Mouse (Mus musculus) G1E (cell line): ENCODE measurements around the gene Prelid3b. TPM values are rescaled to one million over a fixed set of nuclear protein-coding genes. Genes with fewer than 3 reads are reported as not detected.

ENCODE experiments used
- ATAC-seq: 2 replicates; pipeline ENCODE4 v1.8.0; 2016; ENCODE audit warnings: mild to moderate bottlenecking; ENCODE audit not compliant: insufficient number of reproducible peaks, poor library complexity, low FRiP score, severe bottlenecking; ENCODE audit errors: extremely low read depth
- DNase-seq: peaks from one replicate; pipeline ENCODE4 v3.0.0; 2012; ENCODE audit warnings: low spot score
- H3K27me3 ChIP-seq: 2 replicates; pipeline ENCODE4 v1.6.1; 2012; ENCODE audit warnings: mild to moderate bottlenecking, low read length, inconsistent platforms; ENCODE audit not compliant: insufficient read depth
- H3K36me3 ChIP-seq: replicated peaks from 2 replicates; pipeline ENCODE3; 2012; ENCODE audit warnings: mild to moderate bottlenecking, inconsistent platforms
- H3K4me1 ChIP-seq: 2 replicates; pipeline ENCODE4 v1.6.1; 2012; ENCODE audit warnings: low read depth, low read length, inconsistent platforms, mixed read lengths; ENCODE audit not compliant: insufficient read depth
- H3K4me3 ChIP-seq: 2 replicates; pipeline ENCODE4 v1.5.1; 2012; ENCODE audit warnings: low read depth, mild to moderate bottlenecking, inconsistent platforms, low read length, moderate library complexity, mixed read lengths
- H3K9me3 ChIP-seq: replicated peaks from 2 replicates; pipeline ENCODE4 v1.6.1; 2012; ENCODE audit warnings: inconsistent platforms
- CTCF ChIP-seq: IDR thresholded peaks from 2 replicates; pipeline ENCODE4 v1.5.1; 2012; ENCODE audit warnings: low read depth, low read length, inconsistent platforms, mixed read lengths
- GATA1 ChIP-seq: IDR thresholded peaks from 2 replicates; pipeline ENCODE4 v1.6.1; 2012; ENCODE audit warnings: borderline replicate concordance, low read length, inconsistent platforms, mixed read lengths
- GATA2 ChIP-seq: IDR thresholded peaks from 2 replicates; pipeline ENCODE4 v1.6.1; 2012; ENCODE audit warnings: low read depth, low read length, inconsistent platforms, borderline replicate concordance
- POLR2AphosphoS5 ChIP-seq: IDR thresholded peaks from 2 replicates; pipeline ENCODE4 v1.6.1; 2012; ENCODE audit warnings: low read depth, low read length, inconsistent platforms; ENCODE audit not compliant: insufficient replicate concordance
- TAL1 ChIP-seq: conservative IDR thresholded peaks from 2 replicates; pipeline ENCODE4 v1.6.1; 2012; ENCODE audit warnings: low read depth, low read length, inconsistent platforms, mixed read lengths
- polyA plus RNA-seq: library from polyadenylated mRNA; stranded (reverse); fragments of >175 nt; gene quantifications from 2 replicates; pipeline ENCODE4 v1.2.3, GENCODE M21; 2012
- total RNA-seq, 2 experiments: library from RNA; stranded (forward) in 1 of 2; stranded (reverse) in 1 of 2; fragments of 200-1000 nt in 1 of 2; fragments of >200 nt in 1 of 2; fragmentation: Nextera tagmentation in 1 of 2; gene quantifications; 2 replicates each; pipeline ENCODE4 v1.2.3; 2014 to 2017

Gene Prelid3b
- total and polyA plus RNA-seq, 3 experiments = 57.8 to 165 (median 88.7) TPM

DNA sequence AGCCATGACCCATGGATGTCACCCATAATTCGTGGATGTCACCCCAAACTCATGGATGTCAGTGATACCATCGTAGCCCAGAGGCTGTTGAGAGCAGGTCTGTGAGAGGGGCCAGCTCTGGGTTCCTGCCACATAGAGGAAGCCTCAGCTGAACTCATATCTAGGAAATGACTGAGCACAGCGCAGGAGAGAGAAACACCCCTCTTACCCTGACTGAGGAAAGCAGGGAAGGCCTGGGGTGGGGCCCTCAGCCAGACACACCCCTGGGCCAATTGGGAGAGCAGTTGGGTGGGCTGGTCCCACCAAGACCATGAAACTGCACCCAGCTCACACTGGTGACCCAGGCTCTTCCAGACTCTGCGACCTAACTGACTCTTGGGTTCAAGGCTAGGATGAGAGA, 22.5 kb downstream of the Prelid3b start, which contains the start of gene Tubb1:
Gene Tubb1, plus strand, starts transcription at position 343 of the 400 bp plus-strand sequence.
- Histone ChIP-seq H3K9me3 (no peaks in the 10 kb centered on the region), H3K27me3 (peaks cover 35% of the 10 kb centered on the region), H3K36me3 (no peaks in the 10 kb centered on the region), H3K4me3 (no peak within 1 kb of the TSS), H3K4me1 (peaks cover 33% of the 10 kb centered on the region)
- no peak for DNase-seq
- no peak for ATAC-seq
- TF ChIP-seq TAL1 (no peak), GATA2 (no peak), POLR2AphosphoS5 (no peak), GATA1 (no peak), CTCF (no peak)

DNA sequence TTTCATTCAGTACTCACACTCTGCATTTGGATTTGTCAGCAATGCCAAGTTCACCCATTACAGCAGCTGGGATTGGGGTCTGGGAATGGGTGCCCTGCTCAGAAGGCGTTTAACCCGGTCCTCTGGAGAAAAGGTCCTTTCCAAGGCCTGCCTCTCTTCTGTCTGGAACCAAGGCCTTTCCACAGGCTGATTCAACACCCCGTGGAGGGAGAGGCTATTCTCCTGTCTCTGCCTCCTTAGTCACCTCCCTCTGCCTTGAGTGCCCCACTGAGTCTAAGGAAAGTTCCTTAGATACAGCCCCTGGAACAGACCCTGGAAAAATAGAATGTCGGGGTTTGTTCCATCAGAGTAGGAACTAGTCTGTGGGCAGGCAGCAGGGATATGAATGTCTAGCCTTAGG, 24.5 kb downstream of the Prelid3b start:
- ATAC-seq = no peak
- H3K4me3 ChIP-seq = no peak overlapping the region
- no peaks in the 10 kb centered on the region for H3K36me3 ChIP-seq
- H3K9me3 ChIP-seq = no peaks in the 10 kb centered on the region
- H3K4me1 ChIP-seq = peaks cover 21% of the 10 kb centered on the region
- no peak for DNase-seq
- TF ChIP-seq GATA2 (no peak), TAL1 (no peak), POLR2AphosphoS5 (no peak), CTCF (no peak), GATA1 (no peak)
- H3K27me3 ChIP-seq = peaks cover 45% of the 10 kb centered on the region

DNA sequence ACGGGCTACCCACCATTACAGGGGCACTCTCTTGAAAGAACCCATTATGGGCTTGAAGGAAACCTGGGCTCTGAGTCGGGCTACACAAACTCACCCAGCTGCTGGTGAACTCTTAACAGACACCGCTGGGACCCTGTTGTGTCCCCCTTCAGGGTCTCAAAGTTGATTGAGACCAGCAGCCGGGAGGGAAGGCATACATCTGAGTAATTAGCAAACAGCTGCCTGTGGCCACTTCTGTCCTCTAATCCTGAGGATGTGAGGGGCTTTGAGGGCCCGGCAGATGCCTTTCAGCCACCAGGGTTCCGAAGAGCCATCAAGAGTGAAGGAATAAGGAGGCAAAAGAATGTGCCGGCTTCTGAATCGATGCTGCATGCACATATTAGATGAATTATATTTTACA, 26.0 kb downstream of the Prelid3b start:
- Histone ChIP-seq H3K4me1 (peaks cover 13% of the 10 kb centered on the region), H3K9me3 (no peaks in the 10 kb centered on the region), H3K36me3 (no peaks in the 10 kb centered on the region), H3K4me3 (no peak overlapping the region), H3K27me3 (peaks cover 52% of the 10 kb centered on the region)
- ATAC-seq (no peak), DNase-seq (no peak)
- TF ChIP-seq POLR2AphosphoS5 (no peak), GATA1 (no peak), TAL1 (no peak), GATA2 (no peak), CTCF (no peak)

DNA sequence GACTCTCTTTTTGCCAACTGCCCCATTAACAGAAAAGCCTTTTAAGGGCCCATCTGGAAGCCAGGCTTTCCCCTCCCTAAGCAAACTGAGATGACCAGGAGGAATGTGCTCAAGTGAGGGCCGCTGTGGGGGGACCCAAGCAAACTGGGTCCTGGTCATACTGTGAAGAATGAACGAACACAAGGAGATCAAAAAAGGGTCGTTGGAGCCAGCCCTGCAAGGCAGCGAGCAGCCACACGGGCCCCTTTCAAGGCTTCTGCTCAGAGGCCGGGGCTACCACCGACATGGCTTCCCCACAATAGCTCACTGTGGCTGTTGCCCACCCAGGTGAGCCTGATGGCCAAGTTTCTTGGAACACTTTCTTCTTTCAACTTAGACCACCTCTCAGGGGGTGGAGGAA, 26.4 kb downstream of the Prelid3b start:
- no peaks in the 10 kb centered on the region for H3K36me3 ChIP-seq
- no peaks in the 10 kb centered on the region for H3K9me3 ChIP-seq
- TF ChIP-seq GATA1 = no peak
- TF ChIP-seq GATA2 = no peak
- TF ChIP-seq POLR2AphosphoS5 = no peak
- no peak for TF ChIP-seq TAL1
- TF ChIP-seq CTCF = no peak
- H3K4me3 ChIP-seq = no peak overlapping the region
- H3K27me3 ChIP-seq = peaks cover 53% of the 10 kb centered on the region
- ATAC-seq = no peak
- no peak for DNase-seq
- peaks cover 9% of the 10 kb centered on the region; the same call in 1 of the 2 replicates for H3K4me1 ChIP-seq

DNA sequence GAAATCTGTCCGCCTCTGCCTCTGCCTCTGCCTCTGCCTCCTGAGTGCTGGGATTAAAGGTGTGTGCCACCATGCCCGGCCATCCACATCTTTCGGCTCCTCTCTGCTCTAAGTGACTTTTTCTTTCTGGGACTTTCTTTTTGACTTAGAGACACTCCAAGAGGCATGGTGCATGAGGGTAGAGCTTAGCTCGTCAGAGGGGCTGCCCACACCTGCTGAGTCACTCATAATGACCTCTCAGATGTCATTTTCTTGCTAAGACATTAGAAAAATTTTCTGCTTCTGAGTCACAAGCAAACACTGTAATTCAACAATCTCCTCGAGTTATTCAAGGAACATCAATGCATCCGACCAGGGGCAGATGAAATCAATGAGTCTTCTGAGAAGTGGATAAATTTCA, 27.9 kb downstream of the Prelid3b start:
- ATAC-seq (no peak), DNase-seq (no peak)
- no peaks in the 10 kb centered on the region for H3K9me3 ChIP-seq
- peaks cover 2% of the 10 kb centered on the region; the same call in 1 of the 2 replicates for H3K4me1 ChIP-seq
- no peaks in the 10 kb centered on the region for H3K36me3 ChIP-seq
- H3K4me3 ChIP-seq = no peak overlapping the region
- H3K27me3 ChIP-seq = peaks cover 59% of the 10 kb centered on the region
- TF ChIP-seq GATA2 (no peak), POLR2AphosphoS5 (no peak)

DNA sequence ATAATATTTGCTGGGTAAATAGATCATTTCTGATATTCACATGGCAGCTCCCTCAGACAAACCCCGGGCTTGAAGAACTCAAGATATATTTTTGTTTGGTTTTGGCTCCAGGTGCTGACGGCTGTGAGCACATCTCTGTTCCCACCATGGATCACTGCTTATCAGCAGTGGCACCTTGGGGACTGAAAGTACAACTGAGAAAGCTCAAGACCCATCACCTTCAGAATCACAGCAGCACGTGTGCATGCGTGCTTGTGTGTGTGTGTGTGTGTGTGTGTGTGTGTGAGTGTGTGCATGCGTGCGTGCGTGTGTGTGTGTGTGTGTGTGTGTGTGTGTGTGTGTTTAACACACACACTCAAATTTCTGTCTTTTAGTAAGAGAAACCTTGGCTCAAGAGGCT, 28.5 kb downstream of the Prelid3b start:
- H3K4me3 ChIP-seq = no peak overlapping the region
- H3K9me3 ChIP-seq = no peaks in the 10 kb centered on the region
- DNase-seq (no peak), ATAC-seq (no peak)
- TF ChIP-seq GATA2 = no peak
- TF ChIP-seq CTCF = no peak
- TF ChIP-seq POLR2AphosphoS5 = no peak
- TF ChIP-seq GATA1 = no peak
- no peak for TF ChIP-seq TAL1
- H3K36me3 ChIP-seq = no peaks in the 10 kb centered on the region
- peaks cover 2% of the 10 kb centered on the region; the same call in 1 of the 2 replicates for H3K4me1 ChIP-seq
- peaks cover 65% of the 10 kb centered on the region for H3K27me3 ChIP-seq
